Mouse (Mus musculus) embryonic stem cell, embryonic (primary cell): ENCODE results near the gene Nlgn2.

Experiments used
- CTCF ChIA-PET, 4 experiments: fragments of 300-600 bp in 2 of 4; fragments of 350-600 bp in 2 of 4; sonication (Branson Sonifier 250); formaldehyde crosslinking; loops; one replicate each; lab custom pipeline; 2022; ENCODE audit warnings: inconsistent platforms in 2 of 4; lab: Charles Lee
- POLR2A ChIA-PET, 4 experiments: fragments of 300-600 bp in 2 of 4; fragments of 350-600 bp in 2 of 4; sonication (Branson Sonifier 250); formaldehyde crosslinking; loops; one replicate each; lab custom pipeline; 2022; ENCODE audit warnings: antibody characterized with exemption in 4 of 4, inconsistent platforms in 1 of 4; lab: Charles Lee

Nlgn2 gene

GRCm38 (mm10) chr11:69801379-69801977, 36.1 kb downstream of the Nlgn2 start, which contains the start of gene Fgf11:
Fgf11 (minus strand) TSS chr11:69801857.
- ChIA-PET POLR2A (interaction anchor here (0.5 to 12.8 kb wide), 49 partner anchors 9 to 196 kb away, joined by 3 to 168 read pairs (median 7); partner anchors contain the start of genes Nlgn2 (in 3 of the 4), Tmem256 (in 3 of the 4), Polr2a (in 2 of the 4) and Slc35g3 (in 2 of the 4)), CTCF (interaction anchor here in 2 of 4 experiments (0.5 to 2.5 kb wide), 5 partner anchors 16 to 144 kb away, joined by 3 to 11 read pairs (median 3); no protein-coding TSS in a partner anchor)

DNA sequence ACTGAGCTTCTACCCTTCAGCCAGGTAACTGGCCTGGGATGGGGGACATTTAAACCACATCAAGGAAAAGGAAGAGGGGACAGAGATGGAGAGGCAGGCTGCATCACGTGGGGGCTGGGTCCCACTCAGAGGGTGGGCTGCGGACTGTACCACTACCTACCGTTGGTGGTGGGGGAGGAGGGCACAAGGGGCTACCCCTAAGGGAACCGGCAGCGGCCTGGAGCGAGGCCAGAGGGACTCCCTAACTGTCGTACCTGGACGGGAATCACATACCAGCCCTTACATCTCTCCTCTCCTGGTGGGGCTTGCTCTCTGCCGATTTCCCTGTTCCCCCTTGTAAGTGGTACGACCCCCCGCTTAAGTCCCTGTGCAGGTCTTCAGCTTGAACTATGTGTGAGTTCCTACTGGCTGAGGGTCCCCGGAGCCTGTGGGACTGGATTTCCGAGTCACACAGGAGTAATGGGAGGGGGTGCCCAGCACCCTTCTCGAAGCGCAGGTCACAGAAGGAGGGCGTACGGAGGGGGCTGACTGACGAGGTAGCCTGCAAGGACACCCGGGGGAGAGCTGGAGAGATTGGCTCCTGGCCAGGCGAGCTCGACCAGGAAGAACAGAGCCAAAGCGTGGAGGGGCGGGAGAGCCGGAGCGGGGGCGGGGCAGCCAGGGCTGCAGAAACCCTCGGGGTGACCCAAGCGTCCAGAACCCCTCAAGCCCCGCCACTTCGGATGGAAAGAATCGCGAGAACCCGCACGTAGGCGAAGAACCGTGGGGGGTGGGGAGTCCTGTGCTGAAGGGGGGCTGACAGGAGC, 37.0 kb downstream of the Nlgn2 start:
- POLR2A ChIA-PET, result interaction anchor here (0.6 to 12.8 kb wide), 68 partner anchors 9 to 664 kb away, joined by 3 to 168 read pairs (median 5); partner anchors contain the start of genes Nlgn2 (in 3 of the 4), Tmem256 (in 3 of the 4), 2810408A11Rik (in 2 of the 4) and Eif5a (in 2 of the 4)

GRCm38 (mm10) chr11:69800138-69800391, 37.5 kb downstream of the Nlgn2 start:
- ChIA-PET POLR2A (interaction anchor here (0.5 to 12.8 kb wide), 59 partner anchors 10 to 610 kb away, joined by 3 to 168 read pairs (median 6); partner anchors contain the start of genes Nlgn2 (in 3 of the 4), Tmem256 (in 3 of the 4), 2810408A11Rik (in 2 of the 4) and Eif5a (in 2 of the 4)), CTCF (interaction anchor here in 3 of 4 experiments (0.6 to 1.7 kb wide), 9 partner anchors 47 to 390 kb away, joined by 3 to 7 read pairs (median 5); partner anchors contain the start of genes Fxr2 (in 1 of the 3) and Tnk1 (in 1 of the 3))

More for the DNA sequence above, 37.0 kb downstream of the Nlgn2 start:
- CTCF ChIA-PET, result interaction anchor here in 2 of 4 experiments (0.6 to 1.7 kb wide), 5 partner anchors 58 to 401 kb away, joined by 3 to 7 read pairs (median 3); partner anchors contain the start of genes Fxr2 (in 1 of the 2) and Tnk1 (in 1 of the 2)

DNA sequence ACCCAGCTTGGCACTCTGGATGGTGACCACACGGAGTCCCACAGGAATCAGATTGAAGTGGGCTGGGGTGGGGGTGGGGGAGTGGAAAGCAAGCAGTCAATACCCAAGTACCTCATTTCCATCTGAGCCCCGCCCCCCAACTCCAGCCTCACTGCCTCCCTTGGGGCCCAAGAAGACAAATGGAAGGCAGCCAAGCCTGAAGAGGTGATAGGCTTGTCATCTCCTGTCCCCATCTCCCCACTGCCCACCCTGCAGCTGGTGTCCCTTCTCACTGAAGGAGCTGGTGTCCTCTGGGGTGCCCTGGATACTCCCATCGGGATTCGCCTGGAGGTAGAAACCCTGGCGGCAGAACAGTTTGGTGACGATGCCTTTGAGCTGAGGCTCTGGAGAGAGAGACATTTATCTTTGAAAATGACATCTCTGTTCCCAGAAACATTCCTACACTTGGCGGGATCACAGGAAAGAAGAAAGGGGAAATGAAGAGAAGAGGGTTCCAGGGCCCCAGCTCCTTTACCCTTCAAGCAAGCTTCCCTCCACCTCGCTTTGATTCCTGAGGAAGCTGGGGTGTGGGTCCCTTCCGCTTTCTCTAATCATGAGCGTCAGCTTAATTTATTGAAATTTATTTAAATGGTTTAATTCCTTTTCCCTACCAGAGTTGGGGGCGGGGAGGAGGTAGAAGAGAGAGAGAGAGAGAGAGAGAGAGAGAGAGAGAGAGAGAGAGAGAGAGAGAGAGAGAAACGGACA, 38.0 kb downstream of the Nlgn2 start:
- CTCF ChIA-PET, result interaction anchor here in 3 of 4 experiments (0.6 to 1.7 kb wide), 11 partner anchors 36 to 390 kb away, joined by 3 to 7 read pairs (median 4); partner anchors contain the start of genes Fxr2 (in 1 of the 3) and Tnk1 (in 1 of the 3)
- POLR2A ChIA-PET, result interaction anchor here (0.5 to 12.8 kb wide), 60 partner anchors 9 to 693 kb away, joined by 3 to 168 read pairs (median 5); partner anchors contain the start of genes Nlgn2 (in 3 of the 4), Tmem256 (in 3 of the 4), Eif5a (in 2 of the 4) and Gm39566 (in 2 of the 4)

DNA sequence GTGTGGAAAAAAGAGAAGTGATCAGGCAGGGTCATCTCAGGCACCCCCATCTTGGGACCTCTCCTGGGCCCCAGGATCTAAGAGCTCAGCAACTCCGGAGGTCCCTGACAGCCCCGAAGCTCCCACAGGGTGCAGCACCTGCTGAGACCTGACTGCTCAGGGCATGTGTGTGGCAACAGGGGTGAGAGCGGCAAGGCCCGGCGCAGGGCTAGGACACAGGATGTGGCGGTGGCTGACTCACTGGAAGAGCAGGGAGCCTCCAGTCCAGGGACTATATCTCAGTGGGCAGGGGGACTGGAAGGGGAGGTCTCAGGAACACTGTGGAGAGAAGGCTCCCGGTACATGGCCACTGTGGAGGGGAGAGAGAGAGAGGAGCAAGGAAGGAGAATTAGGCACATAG, 39.7 kb downstream of the Nlgn2 start:
- POLR2A ChIA-PET, result interaction anchor here in 3 of 4 experiments (0.7 to 12.8 kb wide), 15 partner anchors 11 to 555 kb away, joined by 3 to 168 read pairs (median 4); partner anchors contain the start of genes 2810408A11Rik (in 1 of the 3), Gm39566 (in 1 of the 3), Neurl4 (in 1 of the 3) and Nlgn2 (in 1 of the 3)
- CTCF ChIA-PET, result no interaction called here

DNA sequence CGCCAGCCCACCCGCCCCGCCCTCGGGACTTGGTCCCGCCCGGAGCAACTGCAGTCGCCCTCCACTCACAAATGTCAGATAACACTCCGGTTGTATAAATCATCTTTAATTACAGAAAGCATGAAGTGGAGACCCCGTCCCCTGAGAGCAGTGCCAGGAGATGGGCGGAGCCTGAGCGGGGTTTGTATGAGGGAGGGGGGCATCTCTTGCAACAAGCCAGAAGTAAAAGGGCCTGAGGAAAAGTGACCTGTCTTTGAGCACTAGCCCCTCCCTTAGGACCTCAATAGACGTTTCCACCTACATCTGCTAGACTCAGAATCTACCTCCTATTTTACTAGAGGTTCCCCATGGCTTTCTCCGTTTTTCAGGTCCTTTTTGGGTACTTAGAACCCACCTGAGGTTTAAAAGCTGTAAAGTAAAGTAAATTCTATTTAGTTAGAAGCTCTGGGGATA, 41.6 kb downstream of the Nlgn2 start:
- ChIA-PET POLR2A (interaction anchor here in 3 of 4 experiments (0.9 to 12.8 kb wide), 21 partner anchors 8 to 184 kb away, joined by 3 to 168 read pairs (median 5); partner anchors contain the start of genes Eif5a (in 2 of the 3), Nlgn2 (in 2 of the 3), Tmem102 (in 2 of the 3) and Tmem256 (in 2 of the 3)), CTCF (interaction anchor here in 2 of 4 experiments (0.5 kb wide), 2 partner anchors 34 to 80 kb away, joined by 4 to 7 read pairs; partner anchors contain the start of gene Slc35g3 (in 1 of the 2))

- ChIA-PET CTCF (interaction anchor here in 3 of 4 experiments (0.6 to 1.1 kb wide), 12 partner anchors 9 to 210 kb away, joined by 3 to 10 read pairs (median 4); partner anchors contain the start of gene Acap1 (in 1 of the 3)), POLR2A (interaction anchor here in 3 of 4 experiments (0.6 to 12.8 kb wide), 48 partner anchors 8 to 216 kb away, joined by 3 to 168 read pairs (median 4); partner anchors contain the start of genes Eif5a (in 2 of the 3), Tmem102 (in 2 of the 3), Wrap53 (in 2 of the 3) and Ctdnep1 (in 1 of the 3))
Measured at GRCm38 (mm10) chr11:69795168-69795982, 42.2 kb downstream of the Nlgn2 start, which contains the start of gene Chrnb1. Chrnb1 (minus strand) TSS chr11:69795943.

- CTCF ChIA-PET, result no interaction called here
- POLR2A ChIA-PET, result interaction anchor here (0.5 to 2.5 kb wide), 15 partner anchors 9 to 212 kb away, joined by 3 to 8 read pairs (median 4); partner anchors contain the start of genes Polr2a (in 1 of the 4) and Tmem256 (in 1 of the 4)
Measured at GRCm38 (mm10) chr11:69793429-69793828, 44.2 kb downstream of the Nlgn2 start.

DNA sequence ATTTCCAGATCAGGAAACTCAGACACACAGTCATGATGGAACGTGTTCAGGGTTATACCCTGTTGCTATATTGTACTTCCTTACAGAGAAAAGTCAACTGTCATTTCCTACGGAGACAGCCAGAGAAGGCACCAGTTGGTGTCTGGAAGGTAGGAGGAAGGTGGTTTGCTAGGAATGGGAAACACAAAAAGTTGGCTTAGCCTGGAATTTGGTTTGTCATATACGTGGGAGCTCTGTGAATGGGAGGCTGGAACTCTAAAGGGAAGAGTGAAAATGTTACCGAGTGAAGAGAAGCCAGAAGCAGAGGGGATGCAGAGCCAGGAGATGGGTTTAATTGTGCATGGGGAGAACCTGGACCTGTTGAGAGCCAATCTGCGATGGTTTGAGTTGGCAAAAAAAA, 46.2 kb downstream of the Nlgn2 start:
- ChIA-PET CTCF (interaction anchor here in 1 of 4 experiments (0.7 kb wide), 1 partner anchor 28 kb away, joined by 3 read pairs; no protein-coding TSS in a partner anchor), POLR2A (interaction anchor here in 3 of 4 experiments (0.7 to 4.0 kb wide), 4 partner anchors 10 to 186 kb away, joined by 3 to 21 read pairs (median 6); partner anchors contain the start of gene Fgf11 (in 2 of the 3))

DNA sequence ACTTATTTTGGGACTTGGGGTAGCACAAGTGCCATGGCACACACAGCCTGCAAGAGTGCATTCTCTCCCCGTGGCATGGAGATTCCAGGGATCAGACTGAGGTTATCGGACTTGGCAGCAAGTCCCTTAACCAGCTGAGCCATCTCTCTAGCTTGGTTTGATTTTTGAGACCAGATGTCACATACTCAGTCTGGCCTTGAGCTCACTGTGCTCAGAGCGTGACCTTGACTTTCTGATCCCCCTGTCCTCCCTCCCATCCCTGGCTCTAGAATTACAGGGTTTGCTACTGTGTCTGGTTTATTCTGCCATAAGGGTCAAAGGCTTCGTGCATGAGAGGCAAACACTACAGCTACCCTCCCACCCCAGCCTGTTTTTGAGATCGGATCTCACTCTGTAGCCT, 48.2 kb downstream of the Nlgn2 start:
- ChIA-PET CTCF (interaction anchor here in 1 of 4 experiments (0.7 kb wide), 1 partner anchor 224 kb away, joined by 3 read pairs; no protein-coding TSS in a partner anchor), POLR2A (interaction anchor here in 3 of 4 experiments (0.9 to 6.8 kb wide), 13 partner anchors 11 to 135 kb away, joined by 3 to 168 read pairs (median 3); partner anchors contain the start of genes Fgf11 (in 2 of the 3), Chrnb1 (in 1 of the 3), Polr2a (in 1 of the 3) and Tmem102 (in 1 of the 3))

GRCm38 (mm10) chr11:69787306-69787705, 50.3 kb downstream of the Nlgn2 start:
- ChIA-PET CTCF (interaction anchor here in 1 of 4 experiments (0.6 to 1.0 kb wide), 2 partner anchors 8 to 89 kb away, joined by 3 to 7 read pairs; no protein-coding TSS in a partner anchor), POLR2A (interaction anchor here in 2 of 4 experiments (0.6 to 6.8 kb wide), 6 partner anchors 12 to 98 kb away, joined by 3 to 168 read pairs (median 44); partner anchors contain the start of genes Fgf11 (in 2 of the 2), Tmem102 (in 2 of the 2), Chrnb1 (in 1 of the 2) and Nlgn2 (in 1 of the 2))

- CTCF ChIA-PET, result interaction anchor here in 3 of 4 experiments (0.5 to 2.2 kb wide), 16 partner anchors 8 to 259 kb away, joined by 3 to 11 read pairs (median 3); partner anchors contain the start of genes Eif5a (in 1 of the 3) and Fgf11 (in 1 of the 3)
- POLR2A ChIA-PET, result interaction anchor here (0.5 to 6.8 kb wide), 93 partner anchors 9 to 884 kb away, joined by 3 to 168 read pairs (median 4); partner anchors contain the start of genes Eif5a (in 3 of the 4), Fgf11 (in 3 of the 4), Nlgn2 (in 3 of the 4) and Tmem256 (in 3 of the 4)
Measured at GRCm38 (mm10) chr11:69784793-69785272, 52.8 kb downstream of the Nlgn2 start.

DNA sequence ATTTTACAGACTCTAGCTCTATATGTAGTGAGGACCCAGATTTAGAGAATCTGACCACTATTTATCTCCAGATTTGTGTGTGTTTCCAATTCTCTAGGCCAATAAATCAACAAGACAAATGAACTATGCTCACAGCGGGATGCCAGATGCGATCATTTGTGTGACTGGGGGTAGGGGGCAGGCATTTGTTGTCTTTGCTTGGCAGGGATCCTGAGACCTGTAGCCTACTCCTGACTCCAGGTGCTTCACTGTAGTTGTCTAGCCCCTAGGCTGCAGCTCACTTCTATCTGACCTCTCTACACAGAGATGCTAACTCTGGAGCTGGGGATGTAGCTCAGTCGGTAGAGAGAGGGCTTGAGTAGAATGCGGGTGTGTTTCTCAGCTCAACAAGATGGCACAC, 55.8 kb downstream of the Nlgn2 start:
- CTCF ChIA-PET, result interaction anchor here in 3 of 4 experiments (0.6 to 1.1 kb wide), 3 partner anchors 27 to 240 kb away, joined by 3 to 7 read pairs (median 3); no protein-coding TSS in a partner anchor
- POLR2A ChIA-PET, result interaction anchor here in 3 of 4 experiments (0.5 to 4.8 kb wide), 30 partner anchors 11 to 168 kb away, joined by 3 to 57 read pairs (median 6); partner anchors contain the start of genes Nlgn2 (in 3 of the 3), Chrnb1 (in 2 of the 3), Polr2a (in 2 of the 3) and Tmem256 (in 2 of the 3)

GRCm38 (mm10) chr11:69778985-69779384, 58.6 kb downstream of the Nlgn2 start:
- CTCF ChIA-PET, result interaction anchor here in 1 of 4 experiments (1.1 kb wide), 1 partner anchor 102 kb away, joined by 3 read pairs; no protein-coding TSS in a partner anchor
- POLR2A ChIA-PET, result interaction anchor here (0.6 to 5.9 kb wide), 23 partner anchors 9 to 202 kb away, joined by 3 to 69 read pairs (median 5); partner anchors contain the start of genes Fgf11 (in 2 of the 4), Ctdnep1 (in 1 of the 4), Nlgn2 (in 1 of the 4) and Polr2a (in 1 of the 4)
